Mouse (Mus musculus): ENCODE measurements around the gene Fam110a. TPM values are rescaled to one million over a fixed set of nuclear protein-coding genes. Genes with fewer than 3 reads are reported as not detected.
A peak's percentile ranks its signal among the peaks of the same experiment; 100 is the strongest.

The Fam110a gene
- polyA plus RNA-seq, 2 experiments: 5.1 to 6.8 TPM

- ATAC-seq (ENCODE audit: insufficient read depth) (0 out of 2 replicates have a peak, but pooled peaks have one; percentile 13), DNase-seq (ENCODE audit: low read depth in 3 of 3, low spot score in 3 of 3) (peak; percentile 7 to 33 (median 26))
- Histone ChIP-seq H3K4me3 (ENCODE audit: insufficient read depth in 1 of 2, low read depth in 2 of 2, low read length in 2 of 2) (no peak overlapping the region), H3K4me1 (replicated peaks; ENCODE audit: control insufficient read depth in 2 of 2, insufficient read depth in 2 of 2, low read length in 1 of 2) (peaks cover 0 to 4% of the 10 kb centered on the region in 2 experiments; a peak in 2 of 4 replicates), H3K4me2 (ENCODE audit: low read depth) (no peak overlapping the region), H3K36me3 (replicated peaks; ENCODE audit: control insufficient read depth, insufficient read depth, low read depth) (no peaks in the 10 kb centered on the region), H3K9ac (replicated peaks) (no peak overlapping the region), H3K27ac (no peak overlapping the region), H3K9me3 (ENCODE audit: control insufficient read depth, low read length) (no peaks in the 10 kb centered on the region), H3K27me3 (ENCODE audit: control insufficient read depth, insufficient read depth, low read length) (no peaks in the 10 kb centered on the region)
- WGBS (ENCODE audit: insufficient replicate concordance): 23% methylated on average over 7 of the region's 7 CpGs
- TF ChIP-seq EP300 (IDR thresholded peaks at IDR 0.05; ENCODE audit: low read depth) (no peak), CTCF (IDR thresholded peaks at IDR 0.05; ENCODE audit: low read depth) (peak; percentile 95)
These were observed 49.5 kb downstream of the Fam110a start for GRCm38 (mm10) chr2:151930389-151931074.

- Histone ChIP-seq H3K4me3 (ENCODE audit: insufficient read depth in 1 of 2, low read depth in 2 of 2, low read length in 2 of 2) (no peak overlapping the region), H3K9ac (replicated peaks) (no peak overlapping the region), H3K27ac (no peak overlapping the region), H3K27me3 (ENCODE audit: control insufficient read depth, insufficient read depth, low read length) (no peaks in the 10 kb centered on the region), H3K9me3 (ENCODE audit: control insufficient read depth, low read length) (no peaks in the 10 kb centered on the region), H3K36me3 (replicated peaks; ENCODE audit: control insufficient read depth, insufficient read depth, low read depth) (no peaks in the 10 kb centered on the region), H3K4me2 (ENCODE audit: low read depth) (no peak overlapping the region), H3K4me1 (replicated peaks; ENCODE audit: control insufficient read depth in 2 of 2, insufficient read depth in 2 of 2, low read length in 1 of 2) (peaks cover 0 to 5% of the 10 kb centered on the region in 2 experiments; a peak in 2 of 4 replicates)
- 67% methylated on average over 11 of the region's 11 CpGs for WGBS (ENCODE audit: insufficient replicate concordance)
- ATAC-seq (ENCODE audit: insufficient read depth): no peak
- no peak for DNase-seq (ENCODE audit: low read depth in 3 of 3, low spot score in 3 of 3)
- TF ChIP-seq EP300 (IDR thresholded peaks at IDR 0.05; ENCODE audit: low read depth) (no peak), CTCF (IDR thresholded peaks at IDR 0.05; ENCODE audit: low read depth) (no peak)
These were observed 52.9 kb downstream of the Fam110a start for GRCm38 (mm10) chr2:151927103-151927502.

- H3K27me3 ChIP-seq (ENCODE audit: control insufficient read depth, insufficient read depth, low read length): no peaks in the 10 kb centered on the region
- H3K36me3 ChIP-seq (replicated peaks; ENCODE audit: control insufficient read depth, insufficient read depth, low read depth): no peaks in the 10 kb centered on the region
- ATAC-seq (ENCODE audit: insufficient read depth): no peak
- H3K9me3 ChIP-seq (ENCODE audit: control insufficient read depth, low read length): no peaks in the 10 kb centered on the region
- WGBS (ENCODE audit: insufficient replicate concordance): 26% methylated on average over 4 of the region's 4 CpGs
- DNase-seq (ENCODE audit: low read depth in 3 of 3, low spot score in 3 of 3): no peak
- no peak overlapping the region for H3K4me2 ChIP-seq (ENCODE audit: low read depth)
- H3K27ac ChIP-seq: no peak overlapping the region
- no peak overlapping the region for H3K4me3 ChIP-seq (ENCODE audit: insufficient read depth in 1 of 2, low read depth in 2 of 2, low read length in 2 of 2)
- peaks cover 0 to 5% of the 10 kb centered on the region in 2 experiments; a peak in 2 of 4 replicates for H3K4me1 ChIP-seq (replicated peaks; ENCODE audit: control insufficient read depth in 2 of 2, insufficient read depth in 2 of 2, low read length in 1 of 2)
- no peak overlapping the region for H3K9ac ChIP-seq (replicated peaks)
- TF ChIP-seq EP300 (IDR thresholded peaks at IDR 0.05; ENCODE audit: low read depth) (no peak), CTCF (IDR thresholded peaks at IDR 0.05; ENCODE audit: low read depth) (no peak)
These were observed 54.3 kb downstream of the Fam110a start for GRCm38 (mm10) chr2:151925715-151926114.

- WGBS (ENCODE audit: insufficient replicate concordance): 66% methylated on average over 7 of the region's 7 CpGs
- ATAC-seq (ENCODE audit: insufficient read depth): no peak
- H3K9me3 ChIP-seq (ENCODE audit: control insufficient read depth, low read length): no peaks in the 10 kb centered on the region
- H3K36me3 ChIP-seq (replicated peaks; ENCODE audit: control insufficient read depth, insufficient read depth, low read depth): no peaks in the 10 kb centered on the region
- H3K4me1 ChIP-seq (replicated peaks; ENCODE audit: control insufficient read depth in 2 of 2, insufficient read depth in 2 of 2, low read length in 1 of 2): peaks cover 0 to 5% of the 10 kb centered on the region in 2 experiments; a peak in 2 of 4 replicates
- H3K27ac ChIP-seq: no peak overlapping the region
- no peak overlapping the region for H3K4me3 ChIP-seq (ENCODE audit: insufficient read depth in 1 of 2, low read depth in 2 of 2, low read length in 2 of 2)
- H3K9ac ChIP-seq (replicated peaks): no peak overlapping the region
- DNase-seq (ENCODE audit: low read depth in 3 of 3, low spot score in 3 of 3): no peak
- H3K4me2 ChIP-seq (ENCODE audit: low read depth): no peak overlapping the region
- TF ChIP-seq CTCF (IDR thresholded peaks at IDR 0.05; ENCODE audit: low read depth) (no peak), EP300 (IDR thresholded peaks at IDR 0.05; ENCODE audit: low read depth) (no peak)
- no peaks in the 10 kb centered on the region for H3K27me3 ChIP-seq (ENCODE audit: control insufficient read depth, insufficient read depth, low read length)
These were observed 55.7 kb downstream of the Fam110a start for GRCm38 (mm10) chr2:151924276-151924675.

- no peak for DNase-seq (ENCODE audit: low read depth in 3 of 3, low spot score in 3 of 3)
- Histone ChIP-seq H3K4me3 (ENCODE audit: insufficient read depth in 1 of 2, low read depth in 2 of 2, low read length in 2 of 2) (no peak overlapping the region), H3K36me3 (replicated peaks; ENCODE audit: control insufficient read depth, insufficient read depth, low read depth) (no peaks in the 10 kb centered on the region), H3K4me2 (ENCODE audit: low read depth) (no peak overlapping the region), H3K27ac (no peak overlapping the region), H3K27me3 (ENCODE audit: control insufficient read depth, insufficient read depth, low read length) (no peaks in the 10 kb centered on the region), H3K4me1 (replicated peaks; ENCODE audit: control insufficient read depth in 2 of 2, insufficient read depth in 2 of 2, low read length in 1 of 2) (0 out of 4 replicates have a peak, but pooled peaks cover 0 to 2% of the 10 kb centered on the region in 2 experiments), H3K9ac (replicated peaks) (no peak overlapping the region), H3K9me3 (ENCODE audit: control insufficient read depth, low read length) (no peaks in the 10 kb centered on the region)
- TF ChIP-seq EP300 (IDR thresholded peaks at IDR 0.05; ENCODE audit: low read depth): no peak
- TF ChIP-seq CTCF (IDR thresholded peaks at IDR 0.05; ENCODE audit: low read depth): no peak
- 47% methylated on average over 4 of the region's 4 CpGs for WGBS (ENCODE audit: insufficient replicate concordance)
- no peak for ATAC-seq (ENCODE audit: insufficient read depth)
These were observed 58.4 kb downstream of the Fam110a start for GRCm38 (mm10) chr2:151921596-151921995.

Measured in liver, embryonic 14.5 days (tissue).